Mouse (Mus musculus) gastrocnemius, adult 2 months (tissue): Measurements from ENCODE around the gene Eda2r. TPM values are rescaled to one million over a fixed set of nuclear protein-coding genes. Genes with fewer than 3 reads are reported as not detected.

Experiments used
- DNase-seq: peaks from one replicate; pipeline ENCODE4 v3.0.0; 2022
- H3K27ac ChIP-seq: fragments of 200-600 bp; 2 replicates; pipeline ENCODE4 v1.8.1; 2022; ENCODE audit warnings: mild to moderate bottlenecking
- H3K4me3 ChIP-seq: fragments of 200-600 bp; 2 replicates; pipeline ENCODE4 v1.8.1; 2022; ENCODE audit warnings: mild to moderate bottlenecking, moderate library complexity
- CTCF ChIP-seq: fragments of 200-600 bp; IDR thresholded peaks from 2 replicates; pipeline ENCODE4 v1.8.1; 2022; ENCODE audit warnings: antibody characterized with exemption, mild to moderate bottlenecking, moderate library complexity
- intact Hi-C: fragments of 180-260 bp; cut with DNase I; formaldehyde crosslinking; loops from one replicate; pipeline ENCODE4 v1.15.1; 2025
- long read RNA-seq, 2 experiments: library from polyadenylated mRNA; stranded (forward); transcript quantifications; one replicate each; pipeline ENCODE4 v2.0.0; 2021
- total RNA-seq, 2 experiments: library from RNA; stranded (reverse); gene quantifications; 2 replicates each; pipeline ENCODE4 v1.2.3; 2021

Eda2r gene
- 10 to 100 TPM in 1 of 2 experiments, 1 to 10 TPM in 1; 5.2 to 19.5 TPM for total RNA-seq
- long read RNA-seq, experiment 1, full-length matches to known transcripts, result 2 of 3 reads
- long read RNA-seq, experiment 1, partial matches to known transcripts, result 1 of 3 reads
- long read RNA-seq, experiment 1, other reads (novel, unspliced or antisense), result 0 of 3 reads
- long read RNA-seq, experiment 2, full-length matches to known transcripts, result 5 of 8 reads
- long read RNA-seq, experiment 2, partial matches to known transcripts, result 1 of 8 reads
- long read RNA-seq, experiment 2, other reads (novel, unspliced or antisense), result 2 of 8 reads

GRCm38 (mm10) chrX:97377065-97377421, at the start of gene Eda2r:
Gene Eda2r (minus strand): TSS chrX:97377216.
- peak; percentile 74 for DNase-seq
- H3K27ac ChIP-seq, result peak within 1 kb of the TSS; percentile 92
- TF ChIP-seq CTCF, result no peak
- intact Hi-C loops, result no loop called here
- peak within 1 kb of the TSS; percentile 65 for H3K4me3 ChIP-seq

GRCm38 (mm10) chrX:97397872-97398271, 20.9 kb upstream of the Eda2r start:
- DNase-seq, result no peak
- TF ChIP-seq CTCF, result no peak
- peak overlapping the region; percentile 78 for H3K27ac ChIP-seq
- H3K4me3 ChIP-seq, result no peak overlapping the region
- intact Hi-C loops, result no loop called here

GRCm38 (mm10) chrX:97378076-97378475, 1.1 kb upstream of the Eda2r start:
- TF ChIP-seq CTCF, result no peak
- H3K4me3 ChIP-seq, result no peak overlapping the region
- DNase-seq, result no peak
- peak overlapping the region; percentile 92 for H3K27ac ChIP-seq
- intact Hi-C loops, result no loop called here

- intact Hi-C loops, result no loop called here
- TF ChIP-seq CTCF, result no peak
- DNase-seq, result peak; percentile 93
- Histone ChIP-seq H3K27ac (peak overlapping the region; percentile 92), H3K4me3 (peak overlapping the region; percentile 65)
Observed at GRCm38 (mm10) chrX:97376321-97377064, 523 bp downstream of the Eda2r start.

- H3K4me3 ChIP-seq, result no peak overlapping the region
- H3K27ac ChIP-seq, result no peak overlapping the region
- no peak for DNase-seq
- intact Hi-C loops, result no loop called here
- TF ChIP-seq CTCF, result no peak
Observed at GRCm38 (mm10) chrX:97372826-97373225, 4.2 kb downstream of the Eda2r start.

- intact Hi-C loops, result no loop called here
- Histone ChIP-seq H3K27ac (no peak overlapping the region), H3K4me3 (no peak overlapping the region)
- TF ChIP-seq CTCF, result no peak
- DNase-seq, result no peak
Observed at GRCm38 (mm10) chrX:97369206-97369605, 7.8 kb downstream of the Eda2r start.

GRCm38 (mm10) chrX:97368741-97369140, 8.3 kb downstream of the Eda2r start:
- TF ChIP-seq CTCF, result no peak
- Histone ChIP-seq H3K27ac (no peak overlapping the region), H3K4me3 (no peak overlapping the region)
- DNase-seq, result no peak
- intact Hi-C loops, result no loop called here

GRCm38 (mm10) chrX:97360919-97361318, 16.1 kb downstream of the Eda2r start:
- Histone ChIP-seq H3K4me3 (no peak overlapping the region), H3K27ac (peak overlapping the region; percentile 43; the same call in 1 of the 2 replicates)
- intact Hi-C loops, result no loop called here
- peak; percentile 19 for DNase-seq
- TF ChIP-seq CTCF, result no peak

- peak overlapping the region; percentile 28; the same call in 1 of the 2 replicates for H3K27ac ChIP-seq
- TF ChIP-seq CTCF, result no peak
- intact Hi-C loops, result no loop called here
- no peak overlapping the region for H3K4me3 ChIP-seq
- DNase-seq, result no peak
Observed at GRCm38 (mm10) chrX:97327891-97328290, 49.1 kb downstream of the Eda2r start.
